Mouse (Mus musculus) G1E (cell line): ENCODE data around the gene Gm8298. TPM values are rescaled to one million over a fixed set of nuclear protein-coding genes. Genes with fewer than 3 reads are reported as not detected.
"Not testable (repeated sequence)": the region's sequence is repeated elsewhere in the genome, so short reads cannot be mapped to it uniquely, and the experiment has no call there.

Experiments
- ATAC-seq: 2 replicates; pipeline ENCODE4 v1.8.0; 2016; ENCODE audit warnings: mild to moderate bottlenecking; ENCODE audit not compliant: insufficient number of reproducible peaks, poor library complexity, low FRiP score, severe bottlenecking; ENCODE audit errors: extremely low read depth
- DNase-seq: peaks from one replicate; pipeline ENCODE4 v3.0.0; 2012; ENCODE audit warnings: low spot score
- H3K27me3 ChIP-seq: 2 replicates; pipeline ENCODE4 v1.6.1; 2012; ENCODE audit warnings: mild to moderate bottlenecking, low read length, inconsistent platforms; ENCODE audit not compliant: insufficient read depth
- H3K36me3 ChIP-seq: replicated peaks from 2 replicates; pipeline ENCODE3; 2012; ENCODE audit warnings: mild to moderate bottlenecking, inconsistent platforms
- H3K4me1 ChIP-seq: 2 replicates; pipeline ENCODE4 v1.6.1; 2012; ENCODE audit warnings: low read depth, low read length, inconsistent platforms, mixed read lengths; ENCODE audit not compliant: insufficient read depth
- H3K4me3 ChIP-seq: 2 replicates; pipeline ENCODE4 v1.5.1; 2012; ENCODE audit warnings: low read depth, mild to moderate bottlenecking, inconsistent platforms, low read length, moderate library complexity, mixed read lengths
- H3K9me3 ChIP-seq: replicated peaks from 2 replicates; pipeline ENCODE4 v1.6.1; 2012; ENCODE audit warnings: inconsistent platforms
- CTCF ChIP-seq: IDR thresholded peaks from 2 replicates; pipeline ENCODE4 v1.5.1; 2012; ENCODE audit warnings: low read depth, low read length, inconsistent platforms, mixed read lengths
- GATA1 ChIP-seq: IDR thresholded peaks from 2 replicates; pipeline ENCODE4 v1.6.1; 2012; ENCODE audit warnings: borderline replicate concordance, low read length, inconsistent platforms, mixed read lengths
- GATA2 ChIP-seq: IDR thresholded peaks from 2 replicates; pipeline ENCODE4 v1.6.1; 2012; ENCODE audit warnings: low read depth, low read length, inconsistent platforms, borderline replicate concordance
- POLR2AphosphoS5 ChIP-seq: IDR thresholded peaks from 2 replicates; pipeline ENCODE4 v1.6.1; 2012; ENCODE audit warnings: low read depth, low read length, inconsistent platforms; ENCODE audit not compliant: insufficient replicate concordance
- TAL1 ChIP-seq: conservative IDR thresholded peaks from 2 replicates; pipeline ENCODE4 v1.6.1; 2012; ENCODE audit warnings: low read depth, low read length, inconsistent platforms, mixed read lengths
- polyA plus RNA-seq: library from polyadenylated mRNA; stranded (reverse); fragments of >175 nt; gene quantifications from 2 replicates; pipeline ENCODE4 v1.2.3, GENCODE M21; 2012
- total RNA-seq, 2 experiments: library from RNA; stranded (forward) in 1 of 2; stranded (reverse) in 1 of 2; fragments of 200-1000 nt in 1 of 2; fragments of >200 nt in 1 of 2; fragmentation: Nextera tagmentation in 1 of 2; gene quantifications; 2 replicates each; pipeline ENCODE4 v1.2.3; 2014 to 2017

Gene Gm8298
- total RNA-seq (2014; fragmentation: Nextera tagmentation), result not detected in 2 replicates
- 0.11 TPM in 1 of 2 replicates, not detected in the other for total RNA-seq (2017)
- not detected in 2 replicates for polyA plus RNA-seq

DNA sequence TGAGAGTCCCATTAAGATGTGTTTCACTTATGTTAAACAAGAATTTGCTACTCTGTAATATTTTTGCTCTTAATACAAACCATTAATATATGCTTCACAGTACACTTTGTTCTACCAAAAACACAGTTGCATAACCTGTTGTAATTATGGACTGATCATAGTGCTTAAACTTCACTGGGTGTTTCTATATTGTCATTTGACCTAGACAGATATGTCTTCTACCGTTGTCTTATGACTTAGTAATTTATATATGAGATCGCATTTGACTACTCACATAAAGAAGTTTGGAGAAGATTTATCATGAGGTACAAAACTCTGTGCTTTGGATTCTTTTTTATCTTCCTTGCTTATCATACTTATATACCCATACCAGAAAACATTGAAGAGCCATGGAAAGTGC is at the start of gene Gm8298:
Gene Gm8298, plus strand, starts transcription at position 301 of the 400 bp plus-strand sequence.
- Histone ChIP-seq H3K36me3 (no peaks in the 10 kb centered on the region), H3K27me3 (no peaks in the 10 kb centered on the region), H3K4me3 (no peak within 1 kb of the TSS), H3K4me1 (no peaks in the 10 kb centered on the region), H3K9me3 (no peaks in the 10 kb centered on the region)
- ATAC-seq, result no peak
- no peak for DNase-seq
- no peak for TF ChIP-seq GATA2
- no peak for TF ChIP-seq GATA1
- no peak for TF ChIP-seq TAL1
- TF ChIP-seq POLR2AphosphoS5, result no peak

DNA sequence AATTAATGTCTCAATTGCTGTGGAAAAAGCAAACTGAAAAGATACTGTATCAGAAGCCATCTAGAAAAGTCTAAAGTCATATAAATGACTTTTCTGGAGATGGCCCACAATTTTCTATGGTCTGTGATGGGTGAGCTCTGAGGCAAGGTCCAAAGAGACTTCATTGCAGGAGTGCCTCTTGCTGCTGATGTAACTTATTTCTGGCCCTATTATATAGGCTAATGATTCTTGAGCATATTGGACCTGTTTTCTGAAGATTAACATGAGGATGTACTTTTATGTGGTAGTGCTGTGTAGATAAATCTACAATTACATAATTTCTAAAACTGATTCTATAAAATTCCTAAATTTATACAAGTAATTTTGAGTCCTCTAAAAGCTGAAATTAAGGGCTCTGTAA is 47.7 kb upstream of the Gm8298 start:
- ATAC-seq (no peak), DNase-seq (no peak)
- Histone ChIP-seq H3K27me3 (no peaks in the 10 kb centered on the region), H3K4me1 (no peaks in the 10 kb centered on the region), H3K4me3 (no peak overlapping the region), H3K36me3 (no peaks in the 10 kb centered on the region), H3K9me3 (no peaks in the 10 kb centered on the region)
- TF ChIP-seq TAL1 (no peak), GATA1 (no peak), POLR2AphosphoS5 (no peak)

DNA sequence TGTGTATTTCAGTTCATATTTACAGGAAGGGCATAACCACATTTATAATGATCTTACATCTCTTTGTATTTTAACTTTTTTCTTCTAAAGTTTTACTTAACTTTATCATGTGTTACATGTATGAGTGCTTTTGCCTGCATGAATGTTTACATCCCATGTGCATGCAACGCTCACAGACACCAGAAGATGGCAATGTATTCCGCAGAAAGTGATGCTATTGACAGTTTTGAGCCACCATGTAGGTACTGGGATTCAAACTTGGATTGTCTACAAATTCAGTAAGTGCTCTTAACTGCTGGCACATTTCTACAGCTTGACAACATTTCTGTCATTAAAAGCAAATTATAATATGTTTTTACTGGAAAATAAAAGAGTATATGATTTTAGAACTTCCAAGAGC is 9.9 kb downstream of the Gm8298 start:
- Histone ChIP-seq H3K27me3 (no peaks in the 10 kb centered on the region), H3K4me1 (no peaks in the 10 kb centered on the region), H3K4me3 (no peak overlapping the region), H3K36me3 (no peaks in the 10 kb centered on the region), H3K9me3 (no peaks in the 10 kb centered on the region)
- no peak for TF ChIP-seq GATA1
- no peak for TF ChIP-seq TAL1
- TF ChIP-seq GATA2, result no peak
- TF ChIP-seq CTCF, result no peak
- no peak for TF ChIP-seq POLR2AphosphoS5
- ATAC-seq (no peak), DNase-seq (no peak)

DNA sequence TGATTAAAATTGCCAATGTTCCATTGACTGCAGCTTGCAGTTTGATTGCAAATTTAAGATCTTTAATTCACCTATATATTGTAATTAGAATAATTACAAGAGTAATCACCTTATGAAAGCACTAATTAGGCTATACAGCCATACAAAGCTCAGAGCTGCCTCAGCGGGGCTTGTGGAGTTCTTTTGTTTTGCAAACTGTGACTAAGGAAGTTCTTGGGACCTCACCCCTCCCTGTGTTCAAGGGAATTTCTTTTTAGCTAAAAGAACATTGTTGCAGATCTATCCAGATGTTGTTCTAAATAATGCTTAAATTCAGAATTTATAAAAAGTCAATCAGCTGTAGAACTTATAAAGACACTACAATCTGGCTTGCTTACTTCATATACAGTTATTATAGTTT is 16.8 kb downstream of the Gm8298 start:
- H3K36me3 ChIP-seq, H3K27me3 ChIP-seq, H3K4me1 ChIP-seq, DNase-seq, H3K4me3 ChIP-seq, ATAC-seq, H3K9me3 ChIP-seq: not testable (repeated sequence)

DNA sequence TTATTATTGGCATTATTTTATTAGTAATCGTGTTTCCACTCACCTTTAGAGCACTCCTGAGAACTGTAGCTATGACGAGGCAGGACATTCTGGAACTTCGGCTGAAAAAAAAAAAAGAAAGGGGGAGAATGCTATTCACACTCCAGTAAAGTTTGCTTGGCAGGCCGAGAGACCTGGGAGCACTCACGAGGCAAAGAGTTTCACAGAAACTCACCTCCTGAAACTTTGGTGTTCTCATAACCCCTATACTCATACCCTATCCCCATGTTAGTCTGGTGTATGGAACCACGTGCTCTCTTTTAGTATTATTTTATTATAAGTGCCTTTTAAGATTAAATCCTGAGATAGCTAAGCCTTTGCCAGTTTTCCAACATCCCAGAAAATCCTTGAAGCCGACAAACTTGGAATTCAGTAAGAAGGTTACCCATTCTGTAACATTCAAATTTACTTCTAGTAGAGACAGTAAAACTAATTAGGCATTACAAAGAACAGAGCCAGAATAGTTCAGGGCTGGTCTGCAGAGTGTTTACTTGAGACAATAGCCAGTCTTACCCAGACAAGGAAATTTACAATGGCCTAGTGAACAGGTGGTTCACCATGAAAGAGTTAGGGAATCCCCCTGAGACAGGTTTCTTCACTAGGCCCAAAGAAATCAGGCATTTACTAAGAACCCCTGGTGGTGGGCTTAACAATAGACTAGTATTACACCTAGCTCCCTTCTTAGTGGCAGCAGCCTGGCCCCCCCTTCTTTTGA is 19.1 kb downstream of the Gm8298 start:
- not testable (repeated sequence) for H3K4me1 ChIP-seq, DNase-seq, H3K4me3 ChIP-seq, H3K27me3 ChIP-seq, H3K36me3 ChIP-seq, H3K9me3 ChIP-seq, ATAC-seq

DNA sequence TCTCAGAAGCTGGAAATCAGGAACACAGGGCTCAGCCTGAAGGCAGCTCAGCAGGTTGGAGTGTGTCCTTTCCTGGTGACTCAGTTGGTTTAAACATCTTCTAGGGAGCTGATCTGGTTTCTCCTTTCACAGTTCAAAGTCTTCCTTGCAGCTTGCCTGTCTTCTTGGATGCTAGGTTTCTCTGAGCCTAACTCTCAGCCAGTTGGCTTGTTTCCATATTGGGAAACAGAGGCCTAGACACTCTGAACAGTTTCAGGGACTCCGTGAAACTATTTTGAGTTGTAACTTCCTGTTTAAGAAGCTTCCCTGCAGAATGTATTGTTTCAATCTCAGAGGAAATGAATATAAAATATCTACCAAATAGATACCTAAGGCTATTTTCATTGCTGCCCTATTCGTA is 32.4 kb downstream of the Gm8298 start:
- no peak for ATAC-seq
- no peak overlapping the region for H3K4me3 ChIP-seq

DNA sequence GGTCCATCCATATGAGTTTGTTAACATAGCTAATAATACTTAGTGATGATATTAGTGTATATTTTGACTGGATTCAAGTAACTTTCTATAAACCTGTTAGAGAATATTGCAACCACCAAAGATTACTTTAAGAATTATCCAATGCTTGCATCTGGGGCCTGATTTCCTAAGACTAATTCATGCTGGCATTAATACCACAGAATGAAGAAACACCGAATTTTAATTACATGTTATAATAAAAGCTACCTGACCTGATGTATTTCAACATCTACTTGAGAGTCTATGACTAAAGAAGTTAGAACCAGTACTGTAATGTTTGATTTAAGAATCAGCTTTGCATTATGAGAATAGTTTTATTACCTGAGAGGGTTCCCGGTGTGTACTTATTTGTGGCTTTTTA is 64.1 kb downstream of the Gm8298 start, which contains the start of gene C130079G13Rik:
Gene C130079G13Rik, plus strand, starts transcription at position 301 of the 400 bp plus-strand sequence.
- no peak within 1 kb of the TSS for H3K4me3 ChIP-seq
- no peaks in the 10 kb centered on the region for H3K36me3 ChIP-seq
- DNase-seq (no peak), ATAC-seq (no peak)
- no peak for TF ChIP-seq CTCF
- no peak for TF ChIP-seq TAL1
- TF ChIP-seq POLR2AphosphoS5, result no peak
- no peak for TF ChIP-seq GATA1
- TF ChIP-seq GATA2, result no peak
- H3K27me3 ChIP-seq, result no peaks in the 10 kb centered on the region
- H3K9me3 ChIP-seq, result no peaks in the 10 kb centered on the region
- H3K4me1 ChIP-seq, result no peaks in the 10 kb centered on the region

More for the DNA sequence above, 32.4 kb downstream of the Gm8298 start:
- Histone ChIP-seq H3K4me1 (no peaks in the 10 kb centered on the region), H3K9me3 (no peaks in the 10 kb centered on the region), H3K27me3 (no peaks in the 10 kb centered on the region), H3K36me3 (no peaks in the 10 kb centered on the region)
- TF ChIP-seq POLR2AphosphoS5 (no peak), GATA1 (no peak)
- no peak for DNase-seq

Other genes starting within 250 kb of the Gm8298 start
- gene Gm5538, start 131.3 kb upstream of the Gm8298 start, total RNA-seq (2014; fragmentation: Nextera tagmentation), result not detected in 2 replicates
- not detected in 2 replicates for gene Gm5538, start 131.3 kb upstream of the Gm8298 start, total RNA-seq (2017)
- gene Gm5538, start 131.3 kb upstream of the Gm8298 start, polyA plus RNA-seq, result not detected in 2 replicates
- not detected in 2 replicates for gene C130079G13Rik, start 64.2 kb downstream of the Gm8298 start, total RNA-seq (2014; fragmentation: Nextera tagmentation)
- gene C130079G13Rik, start 64.2 kb downstream of the Gm8298 start, total RNA-seq (2017), result not detected in 2 replicates
- not detected in 2 replicates for gene C130079G13Rik, start 64.2 kb downstream of the Gm8298 start, polyA plus RNA-seq
- not detected in 2 replicates for gene Aadacl2, start 145.7 kb downstream of the Gm8298 start, total RNA-seq (2014; fragmentation: Nextera tagmentation)
- not detected in 2 replicates for gene Aadacl2, start 145.7 kb downstream of the Gm8298 start, total RNA-seq (2017)
- not detected in 2 replicates for gene Aadacl2, start 145.7 kb downstream of the Gm8298 start, polyA plus RNA-seq
- not detected in 2 replicates for gene Aadac, start 164.7 kb downstream of the Gm8298 start, total RNA-seq (2014; fragmentation: Nextera tagmentation)
- gene Aadac, start 164.7 kb downstream of the Gm8298 start, total RNA-seq (2017), result not detected in 2 replicates
- gene Aadac, start 164.7 kb downstream of the Gm8298 start, polyA plus RNA-seq, result not detected in 2 replicates
- not detected in 2 replicates for gene Sucnr1, start 220.8 kb downstream of the Gm8298 start, total RNA-seq (2014; fragmentation: Nextera tagmentation)
- gene Sucnr1, start 220.8 kb downstream of the Gm8298 start, total RNA-seq (2017), result not detected in 2 replicates
- not detected in 2 replicates for gene Sucnr1, start 220.8 kb downstream of the Gm8298 start, polyA plus RNA-seq